Mouse (Mus musculus): Measurements from ENCODE around the gene Lrrc74b. TPM values are rescaled to one million over a fixed set of nuclear protein-coding genes. Genes with fewer than 3 reads are reported as not detected.

Gene Lrrc74b
- polyA plus RNA-seq, 1 experiment = 0.06 TPM

GRCm38 (mm10) chr16:17564221-17564620 is 3.2 kb upstream of the Lrrc74b start:
- Histone ChIP-seq H3ac (ENCODE audit: control insufficient read depth, insufficient read length, low read depth) (no peak overlapping the region), H3K36me3 (ENCODE audit: control insufficient read depth, insufficient read depth) (no peaks in the 10 kb centered on the region), H3K27me3 (ENCODE audit: control insufficient read depth, insufficient read depth, insufficient read length) (no peaks in the 10 kb centered on the region), H3K79me2 (ENCODE audit: control insufficient read depth, insufficient read depth) (no peaks in the 10 kb centered on the region), H3K4me3 (ENCODE audit: insufficient read depth, poor library complexity, severe bottlenecking) (no peak overlapping the region), H3K79me3 (ENCODE audit: low read depth) (no peaks in the 10 kb centered on the region)
- TF ChIP-seq USF1 (IDR thresholded peaks at IDR 0.05; ENCODE audit: low read depth) (no peak), MAX (IDR thresholded peaks at IDR 0.05) (peak; percentile 34), MYOG (IDR thresholded peaks at IDR 0.05; ENCODE audit: control insufficient read depth, extremely low read depth, insufficient read length) (no peak), CEBPB (IDR thresholded peaks at IDR 0.05; ENCODE audit: low read depth) (no peak), FOSL1 (IDR thresholded peaks at IDR 0.05; ENCODE audit: insufficient read depth, low read length, poor library complexity, severe bottlenecking) (peak; percentile 57), CTCF (IDR thresholded peaks at IDR 0.05; ENCODE audit: control insufficient read depth, insufficient read depth, insufficient read length) (no peak), MYOD1 (IDR thresholded peaks at IDR 0.05; ENCODE audit: control insufficient read depth, insufficient read length, low read depth) (peak; percentile 75)

GRCm38 (mm10) chr16:17563580-17563979 is 2.5 kb upstream of the Lrrc74b start:
- Histone ChIP-seq H3K4me3 (ENCODE audit: insufficient read depth, poor library complexity, severe bottlenecking) (no peak overlapping the region), H3K79me3 (ENCODE audit: low read depth) (no peaks in the 10 kb centered on the region), H3K36me3 (ENCODE audit: control insufficient read depth, insufficient read depth) (no peaks in the 10 kb centered on the region), H3K79me2 (ENCODE audit: control insufficient read depth, insufficient read depth) (no peaks in the 10 kb centered on the region), H3ac (ENCODE audit: control insufficient read depth, insufficient read length, low read depth) (no peak overlapping the region), H3K27me3 (ENCODE audit: control insufficient read depth, insufficient read depth, insufficient read length) (no peaks in the 10 kb centered on the region)
- TF ChIP-seq MYOG (IDR thresholded peaks at IDR 0.05; ENCODE audit: control insufficient read depth, extremely low read depth, insufficient read length) (no peak), FOSL1 (IDR thresholded peaks at IDR 0.05; ENCODE audit: insufficient read depth, low read length, poor library complexity, severe bottlenecking) (no peak)

GRCm38 (mm10) chr16:17561751-17562208 is 733 bp upstream of the Lrrc74b start, which contains the start of gene P2rx6:
Gene P2rx6 (plus strand): TSS chr16:17561885.
- H3K79me3 ChIP-seq (ENCODE audit: low read depth) = no peaks in the 10 kb centered on the region
- H3K79me2 ChIP-seq (ENCODE audit: control insufficient read depth, insufficient read depth) = no peaks in the 10 kb centered on the region
- no peaks in the 10 kb centered on the region for H3K36me3 ChIP-seq (ENCODE audit: control insufficient read depth, insufficient read depth)
- peak within 1 kb of the TSS; percentile 13 for H3ac ChIP-seq (ENCODE audit: control insufficient read depth, insufficient read length, low read depth)
- H3K4me3 ChIP-seq (ENCODE audit: insufficient read depth, poor library complexity, severe bottlenecking) = no peak within 1 kb of the TSS
- H3K27me3 ChIP-seq (ENCODE audit: control insufficient read depth, insufficient read depth, insufficient read length) = no peaks in the 10 kb centered on the region
- TF ChIP-seq MAX (IDR thresholded peaks at IDR 0.05) (peak; percentile 94), MYOG (IDR thresholded peaks at IDR 0.05; ENCODE audit: control insufficient read depth, extremely low read depth, insufficient read length) (no peak), MYOD1 (IDR thresholded peaks at IDR 0.05; ENCODE audit: control insufficient read depth, insufficient read length, low read depth) (peak; percentile 73), CEBPB (IDR thresholded peaks at IDR 0.05; ENCODE audit: low read depth) (peak; percentile 4), USF1 (IDR thresholded peaks at IDR 0.05; ENCODE audit: low read depth) (no peak), FOSL1 (IDR thresholded peaks at IDR 0.05; ENCODE audit: insufficient read depth, low read length, poor library complexity, severe bottlenecking) (peak; percentile 54), CTCF (IDR thresholded peaks at IDR 0.05; ENCODE audit: control insufficient read depth, insufficient read depth, insufficient read length) (no peak)

DNA sequence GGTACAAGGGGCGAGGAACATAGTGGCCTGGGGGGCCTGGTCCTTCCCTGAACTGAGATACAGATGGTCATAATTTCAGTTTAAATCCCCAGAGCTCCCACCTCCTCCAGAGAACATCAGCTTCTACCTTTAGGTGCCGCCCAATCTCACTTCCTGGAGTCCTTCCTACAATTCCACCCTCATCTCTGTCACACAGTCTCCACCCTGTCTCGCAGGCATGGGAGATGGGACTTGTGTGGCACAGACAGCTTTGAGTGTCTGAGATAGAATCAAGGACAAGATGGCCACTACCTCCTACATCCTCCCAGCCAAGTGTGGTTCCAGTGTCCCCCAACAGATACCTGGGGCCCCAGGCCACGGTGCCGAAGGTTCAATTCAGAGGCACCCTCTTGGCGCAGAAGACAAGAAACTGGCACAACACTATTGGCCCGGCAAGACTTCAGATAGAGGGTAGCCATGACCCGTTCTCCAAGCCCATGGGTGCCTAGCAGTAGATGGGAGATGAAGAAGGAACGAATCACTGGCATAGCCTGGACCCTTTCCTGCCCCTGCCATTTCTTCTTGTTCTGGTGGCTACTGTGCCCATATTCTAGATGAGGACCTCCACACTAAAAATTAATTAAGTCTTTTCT is 1.5 kb downstream of the Lrrc74b start:
- Histone ChIP-seq H3K36me3 (ENCODE audit: control insufficient read depth, insufficient read depth) (no peaks in the 10 kb centered on the region), H3K4me3 (ENCODE audit: insufficient read depth, poor library complexity, severe bottlenecking) (no peak overlapping the region), H3K27me3 (ENCODE audit: control insufficient read depth, insufficient read depth, insufficient read length) (no peaks in the 10 kb centered on the region), H3K79me3 (ENCODE audit: low read depth) (no peaks in the 10 kb centered on the region), H3ac (ENCODE audit: control insufficient read depth, insufficient read length, low read depth) (no peak overlapping the region), H3K79me2 (ENCODE audit: control insufficient read depth, insufficient read depth) (no peaks in the 10 kb centered on the region)
- no peak for TF ChIP-seq MYOD1 (IDR thresholded peaks at IDR 0.05; ENCODE audit: control insufficient read depth, insufficient read length, low read depth)
- TF ChIP-seq CEBPB (IDR thresholded peaks at IDR 0.05; ENCODE audit: low read depth) = no peak
- TF ChIP-seq FOSL1 (IDR thresholded peaks at IDR 0.05; ENCODE audit: insufficient read depth, low read length, poor library complexity, severe bottlenecking) = no peak
- TF ChIP-seq USF1 (IDR thresholded peaks at IDR 0.05; ENCODE audit: low read depth) = no peak
- no peak for TF ChIP-seq MAX (IDR thresholded peaks at IDR 0.05)
- TF ChIP-seq CTCF (IDR thresholded peaks at IDR 0.05; ENCODE audit: control insufficient read depth, insufficient read depth, insufficient read length) = no peak
- TF ChIP-seq MYOG (IDR thresholded peaks at IDR 0.05; ENCODE audit: control insufficient read depth, extremely low read depth, insufficient read length) = no peak

- TF ChIP-seq MYOG (IDR thresholded peaks at IDR 0.05; ENCODE audit: control insufficient read depth, extremely low read depth, insufficient read length) (no peak), CTCF (IDR thresholded peaks at IDR 0.05; ENCODE audit: control insufficient read depth, insufficient read depth, insufficient read length) (no peak), FOSL1 (IDR thresholded peaks at IDR 0.05; ENCODE audit: insufficient read depth, low read length, poor library complexity, severe bottlenecking) (no peak), MAX (IDR thresholded peaks at IDR 0.05) (no peak), USF1 (IDR thresholded peaks at IDR 0.05; ENCODE audit: low read depth) (no peak)
- Histone ChIP-seq H3K79me3 (ENCODE audit: low read depth) (no peaks in the 10 kb centered on the region), H3K36me3 (ENCODE audit: control insufficient read depth, insufficient read depth) (no peaks in the 10 kb centered on the region), H3K79me2 (ENCODE audit: control insufficient read depth, insufficient read depth) (no peaks in the 10 kb centered on the region), H3K4me3 (ENCODE audit: insufficient read depth, poor library complexity, severe bottlenecking) (no peak overlapping the region), H3ac (ENCODE audit: control insufficient read depth, insufficient read length, low read depth) (no peak overlapping the region), H3K27me3 (ENCODE audit: control insufficient read depth, insufficient read depth, insufficient read length) (no peaks in the 10 kb centered on the region)
These were observed 2.2 kb downstream of the Lrrc74b start for GRCm38 (mm10) chr16:17558811-17559210.
